Mouse (Mus musculus) intestine, embryonic 14.5 days (tissue): Measurements from ENCODE around the gene Gtf2h4. TPM values are rescaled to one million over a fixed set of nuclear protein-coding genes. Genes with fewer than 3 reads are reported as not detected.

Experiments used
- ATAC-seq: fragments of 200-750 bp; cut with Nextera tagmentation; replicated peaks from 2 replicates; pipeline ENCODE4 v1.8.0; 2017; ENCODE audit warnings: low read depth, moderate number of reproducible peaks, moderate TSS enrichment, moderate library complexity; ENCODE audit not compliant: low FRiP score, low TSS enrichment
- DNase-seq: peaks from one replicate; pipeline ENCODE4 v3.0.0-alpha.2; 2018; ENCODE audit warnings: low spot score
- H3K27ac ChIP-seq: fragments of 300-500 bp; sonication (generic); 2 replicates; pipeline ENCODE4 v1.5.1; 2014; ENCODE audit warnings: low read depth, mild to moderate bottlenecking, control low read depth
- H3K27me3 ChIP-seq: fragments of 300-500 bp; sonication (generic); replicated peaks from 2 replicates; pipeline ENCODE4 v1.6.1; 2014; ENCODE audit warnings: low read length, control low read depth; ENCODE audit not compliant: control insufficient read depth, insufficient read depth
- H3K36me3 ChIP-seq: fragments of 300-500 bp; sonication (generic); 2 replicates; pipeline ENCODE4 v1.6.1; 2014; ENCODE audit warnings: low read length, control low read depth; ENCODE audit not compliant: control insufficient read depth, insufficient read depth
- H3K4me1 ChIP-seq: fragments of 300-500 bp; sonication (generic); replicated peaks from 2 replicates; pipeline ENCODE4 v1.6.1; 2014; ENCODE audit warnings: low read length, control low read depth, mixed read lengths; ENCODE audit not compliant: control insufficient read depth, insufficient read depth
- H3K4me2 ChIP-seq: fragments of 300-500 bp; sonication (generic); 2 replicates; pipeline ENCODE4 v1.6.1; 2014; ENCODE audit warnings: low read length
- H3K4me3 ChIP-seq: fragments of 300-500 bp; sonication (generic); 2 replicates; pipeline ENCODE4 v1.5.1; 2014; ENCODE audit warnings: low read depth, low read length, control low read depth, mixed read lengths
- H3K9ac ChIP-seq: fragments of 300-500 bp; sonication (generic); 2 replicates; pipeline ENCODE4 v1.6.1; 2014; ENCODE audit warnings: mild to moderate bottlenecking, low read length
- H3K9me3 ChIP-seq: fragments of 300-500 bp; sonication (generic); 2 replicates; pipeline ENCODE4 v1.6.1; 2016; ENCODE audit warnings: low read length, control low read depth; ENCODE audit not compliant: control insufficient read depth
- WGBS: fragments of 180-500 bp; shearing (Covaris S2); extraction: QIAGEN DNeasy Blood & Tissue Kit; methylation state at CpG from one replicate; pipeline ENCODE4 v1.1.7; 2014; 5-methylcytosine and 5-hydroxymethylcytosine counted together
- polyA plus RNA-seq: library from polyadenylated mRNA; unstranded; fragments of >200 nt; fragmentation: Nextera tagmentation; extraction: Ambion mirVana; gene quantifications from 2 replicates; pipeline ENCODE4 v1.2.1, GENCODE M21; 2014

Gtf2h4 gene
- polyA plus RNA-seq, 1 experiment from 2014 or later, result 47.2 TPM

DNA sequence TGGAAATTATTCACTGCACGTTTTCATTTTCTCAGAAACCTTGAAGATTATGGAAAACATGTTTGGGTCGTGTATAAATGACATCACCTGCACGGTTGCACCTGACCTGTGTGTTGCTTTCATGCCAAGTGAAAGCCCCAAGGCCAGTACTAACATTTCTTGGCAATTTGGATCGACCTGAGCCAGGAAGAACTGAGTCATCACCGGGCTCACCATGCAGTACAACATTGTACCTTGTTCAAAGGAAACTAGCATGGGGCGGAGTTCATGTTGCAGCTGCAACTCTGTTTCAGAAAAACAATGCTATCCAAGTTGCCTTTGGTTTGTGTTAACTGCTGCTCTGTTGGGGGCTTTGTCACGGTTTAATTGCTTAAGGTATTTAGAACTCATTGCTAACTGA, 34.4 kb upstream of the Gtf2h4 start:
- DNase-seq, result no peak
- WGBS, result 71% methylated on average over 7 of the region's 7 CpGs
- Histone ChIP-seq H3K9me3 (no peaks in the 10 kb centered on the region), H3K36me3 (no peaks in the 10 kb centered on the region), H3K4me3 (no peak overlapping the region), H3K4me2 (no peak overlapping the region), H3K27me3 (no peaks in the 10 kb centered on the region), H3K9ac (no peak overlapping the region), H3K27ac (no peak overlapping the region), H3K4me1 (peaks cover 16% of the 10 kb centered on the region)
- ATAC-seq, result no peak

DNA sequence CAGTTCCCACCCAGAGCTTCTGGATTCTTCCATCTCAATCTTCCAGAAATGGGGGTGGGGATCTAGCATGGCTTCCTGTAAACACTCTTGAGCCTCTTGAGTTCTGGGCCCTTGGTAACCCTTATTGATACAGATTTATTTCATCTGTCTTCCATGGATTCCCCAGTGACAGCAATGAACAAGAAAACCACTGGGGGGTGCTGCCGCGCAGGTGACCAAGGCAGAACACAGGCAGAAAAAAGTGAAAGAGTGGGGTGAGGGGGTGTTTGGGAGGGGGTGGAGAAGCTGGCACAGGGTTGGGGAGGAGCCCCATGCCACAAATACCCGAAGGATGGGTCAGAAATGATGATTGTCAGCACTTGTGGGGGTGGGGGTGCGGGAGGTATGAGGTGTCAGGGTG, 32.3 kb upstream of the Gtf2h4 start:
- peaks cover 18% of the 10 kb centered on the region for H3K4me1 ChIP-seq
- no peaks in the 10 kb centered on the region for H3K36me3 ChIP-seq
- DNase-seq (peak; percentile 75), ATAC-seq (no peak)
- H3K4me3 ChIP-seq, result no peak overlapping the region
- H3K9me3 ChIP-seq, result no peaks in the 10 kb centered on the region
- H3K9ac ChIP-seq, result no peak overlapping the region
- no peak overlapping the region for H3K27ac ChIP-seq
- WGBS, result 35% methylated on average over 4 of the region's 4 CpGs
- no peaks in the 10 kb centered on the region for H3K27me3 ChIP-seq
- no peak overlapping the region for H3K4me2 ChIP-seq

DNA sequence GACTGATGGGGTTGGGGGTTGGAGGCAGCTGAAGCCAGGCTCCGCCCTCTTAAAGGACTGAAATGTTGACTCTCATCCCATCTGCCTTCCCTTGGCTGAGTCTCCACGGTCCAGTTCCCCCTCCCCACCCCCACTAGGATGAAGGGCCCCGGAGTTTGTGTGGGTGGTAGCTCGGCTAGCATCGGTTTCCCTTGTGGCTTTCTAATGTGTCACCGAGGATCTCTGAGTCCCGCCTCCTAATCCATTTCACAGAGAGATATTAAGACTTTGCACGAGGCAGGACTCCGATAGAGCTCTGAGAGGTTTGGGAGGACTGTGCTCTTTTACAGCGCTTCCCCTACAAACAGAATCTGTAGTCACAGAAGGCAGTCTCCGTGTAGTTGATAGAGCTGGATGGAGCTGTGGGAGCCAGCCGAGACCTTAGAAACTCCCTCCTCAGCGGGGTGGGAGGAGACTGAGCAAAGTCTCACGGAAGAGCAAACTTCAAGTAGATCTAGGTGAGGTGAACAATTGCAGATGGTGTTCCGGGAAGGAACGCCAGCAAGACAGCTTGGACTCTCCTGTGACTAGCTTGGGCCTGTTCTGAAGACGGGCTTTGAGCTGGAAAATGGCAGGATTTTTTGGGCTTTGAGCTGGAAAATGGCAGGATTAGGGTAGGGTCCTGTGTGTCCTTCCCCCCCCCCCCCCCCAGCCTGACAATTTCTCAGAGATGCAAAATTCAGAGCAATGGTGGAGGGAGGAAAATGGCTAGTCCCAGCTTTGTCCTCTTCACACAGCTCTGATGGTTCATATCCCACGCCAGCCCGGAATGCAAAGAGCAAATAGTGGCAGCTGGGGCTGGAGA, 31.3 kb upstream of the Gtf2h4 start, which contains the start of gene Ddr1:
Gene Ddr1 (minus strand): TSS at position 1 of the 844 bp plus-strand sequence.
- Histone ChIP-seq H3K4me1 (peaks cover 11% of the 10 kb centered on the region), H3K9ac (peak within 1 kb of the TSS; percentile 40), H3K9me3 (no peaks in the 10 kb centered on the region), H3K27ac (peak within 1 kb of the TSS; percentile 93), H3K27me3 (no peaks in the 10 kb centered on the region), H3K4me3 (peak within 1 kb of the TSS; percentile 34), H3K4me2 (peak within 1 kb of the TSS; percentile 54), H3K36me3 (no peaks in the 10 kb centered on the region)
- DNase-seq, result peak; percentile 80
- peak; percentile 17; the same call in 1 of the 2 replicates for ATAC-seq
- 9% methylated on average over 19 of the region's 19 CpGs for WGBS

DNA sequence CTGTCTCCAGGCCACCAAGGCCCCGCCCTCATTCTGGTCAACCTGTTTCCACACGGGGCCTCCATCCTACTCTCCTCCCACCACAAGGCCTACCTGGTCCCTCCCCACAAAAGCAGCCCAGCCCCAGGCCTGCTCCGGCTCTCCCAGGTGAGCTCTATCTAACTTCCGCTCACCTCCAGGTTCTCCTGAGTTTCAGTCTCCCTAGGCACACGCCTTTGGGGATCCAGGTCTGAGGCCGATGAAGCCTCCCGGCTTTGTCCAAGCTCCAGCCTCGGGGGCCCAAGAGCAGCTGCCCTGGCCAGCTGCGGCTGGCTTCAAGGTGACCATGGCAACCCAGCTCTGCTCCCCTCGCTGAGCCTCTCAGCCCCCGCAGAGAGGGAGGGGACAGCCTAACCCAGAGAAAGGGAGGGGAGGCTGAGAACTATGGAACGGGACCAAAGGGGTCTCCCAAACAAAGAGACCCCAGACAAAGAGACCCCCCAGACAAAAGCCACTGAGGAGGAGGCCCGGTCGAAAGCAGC, 30.3 kb upstream of the Gtf2h4 start:
- H3K9ac ChIP-seq, result peak overlapping the region; percentile 40
- no peaks in the 10 kb centered on the region for H3K9me3 ChIP-seq
- H3K27me3 ChIP-seq, result no peaks in the 10 kb centered on the region
- DNase-seq (peak; percentile 79), ATAC-seq (0 out of 2 replicates have a peak, but pooled peaks have one; percentile 9)
- WGBS, result 2% methylated on average over 14 of the region's 14 CpGs
- peak overlapping the region; percentile 34 for H3K4me3 ChIP-seq
- peak overlapping the region; percentile 93 for H3K27ac ChIP-seq
- H3K4me1 ChIP-seq, result peaks cover 18% of the 10 kb centered on the region
- H3K4me2 ChIP-seq, result peak overlapping the region; percentile 54
- H3K36me3 ChIP-seq, result no peaks in the 10 kb centered on the region

DNA sequence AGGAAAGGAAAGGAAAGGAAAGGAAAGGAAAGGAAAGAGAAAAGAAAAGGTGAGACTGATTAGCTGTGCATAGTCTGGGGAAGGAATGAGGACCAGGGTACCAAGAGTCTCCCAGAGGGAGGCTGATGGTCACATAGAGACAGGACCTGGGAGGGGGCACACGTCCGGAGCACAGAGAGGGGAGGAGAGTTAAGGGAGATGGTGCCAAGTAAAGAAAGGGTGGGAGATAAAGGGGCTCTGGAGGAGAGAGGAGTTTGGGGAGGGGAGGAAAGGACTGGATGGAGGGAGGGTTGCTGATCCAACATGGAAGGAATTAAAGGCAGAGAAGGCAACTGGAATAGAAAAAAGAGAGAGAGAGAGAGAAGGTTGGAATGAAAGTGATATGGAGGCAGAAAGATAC, 29.5 kb upstream of the Gtf2h4 start:
- H3K9me3 ChIP-seq, result no peaks in the 10 kb centered on the region
- peaks cover 25% of the 10 kb centered on the region for H3K4me1 ChIP-seq

DNA sequence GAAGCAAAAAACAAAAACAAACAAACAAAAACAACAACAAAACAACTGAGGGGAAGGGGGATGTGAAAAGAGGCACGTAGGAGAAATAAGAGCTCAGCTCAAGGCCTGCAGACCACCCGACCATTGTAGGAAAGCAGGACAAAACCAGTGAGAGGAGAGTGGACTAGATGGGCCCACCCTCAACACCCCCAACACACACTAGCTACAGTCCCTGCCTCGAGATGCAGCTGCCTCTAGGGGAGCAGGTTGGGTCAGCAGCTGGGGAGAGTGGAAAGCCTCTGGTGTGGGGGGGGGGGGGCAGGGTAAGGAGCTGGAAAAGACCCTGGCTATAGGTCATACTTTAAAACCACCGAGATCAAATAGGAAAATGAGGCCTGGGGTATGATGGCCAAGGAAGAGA, 29.1 kb upstream of the Gtf2h4 start:
- no peak for DNase-seq
- peak overlapping the region; percentile 60 for H3K9ac ChIP-seq
- peak overlapping the region; percentile 78 for H3K4me2 ChIP-seq
- peaks cover 27% of the 10 kb centered on the region for H3K4me1 ChIP-seq
- ATAC-seq, result no peak
- H3K9me3 ChIP-seq, result no peaks in the 10 kb centered on the region
- H3K27me3 ChIP-seq, result no peaks in the 10 kb centered on the region
- 26% methylated on average over 4 of the region's 4 CpGs for WGBS
- H3K4me3 ChIP-seq, result peak overlapping the region; percentile 62
- no peaks in the 10 kb centered on the region for H3K36me3 ChIP-seq
- H3K27ac ChIP-seq, result peak overlapping the region; percentile 96

More for the DNA sequence above, 29.5 kb upstream of the Gtf2h4 start:
- Histone ChIP-seq H3K36me3 (no peaks in the 10 kb centered on the region), H3K27me3 (no peaks in the 10 kb centered on the region), H3K4me2 (peak overlapping the region; percentile 78), H3K4me3 (peak overlapping the region; percentile 62), H3K27ac (peak overlapping the region; percentile 96), H3K9ac (peak overlapping the region; percentile 60; the same call in 1 of the 2 replicates)
- DNase-seq (no peak), ATAC-seq (no peak)
- 27% methylated on average over 2 of the region's 2 CpGs for WGBS

DNA sequence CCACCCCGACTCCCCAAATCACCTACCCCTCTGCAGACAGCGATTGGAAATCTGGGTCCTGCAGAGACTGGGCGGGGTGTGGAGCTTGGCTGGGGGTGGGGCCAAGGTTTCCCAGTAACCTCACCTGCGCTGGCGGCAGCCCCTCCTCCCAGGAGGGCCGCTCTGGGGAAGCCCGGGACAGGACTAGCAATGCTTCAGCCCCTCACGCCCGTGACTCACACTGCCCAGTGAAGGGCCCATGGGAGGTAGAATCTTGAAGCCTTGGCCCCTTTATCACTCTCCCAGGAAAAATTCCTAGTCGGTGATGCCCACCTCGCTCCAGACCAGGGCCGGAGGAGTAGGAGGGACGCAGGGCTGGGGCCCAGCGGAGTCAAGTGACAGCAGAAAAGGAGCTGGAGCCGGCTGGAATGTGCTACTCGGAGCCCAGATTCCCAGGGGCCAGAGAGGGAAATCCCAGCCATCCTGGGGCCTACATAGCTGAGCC, 28.5 kb upstream of the Gtf2h4 start:
- Histone ChIP-seq H3K4me3 (peak overlapping the region; percentile 62), H3K9me3 (no peaks in the 10 kb centered on the region), H3K9ac (peak overlapping the region; percentile 60), H3K27ac (peak overlapping the region; percentile 96), H3K27me3 (no peaks in the 10 kb centered on the region), H3K36me3 (no peaks in the 10 kb centered on the region), H3K4me1 (peaks cover 33% of the 10 kb centered on the region), H3K4me2 (peak overlapping the region; percentile 78)
- ATAC-seq (peak; percentile 22; the same call in 1 of the 2 replicates), DNase-seq (peak; percentile 84)
- WGBS, result 4% methylated on average over 16 of the region's 16 CpGs

DNA sequence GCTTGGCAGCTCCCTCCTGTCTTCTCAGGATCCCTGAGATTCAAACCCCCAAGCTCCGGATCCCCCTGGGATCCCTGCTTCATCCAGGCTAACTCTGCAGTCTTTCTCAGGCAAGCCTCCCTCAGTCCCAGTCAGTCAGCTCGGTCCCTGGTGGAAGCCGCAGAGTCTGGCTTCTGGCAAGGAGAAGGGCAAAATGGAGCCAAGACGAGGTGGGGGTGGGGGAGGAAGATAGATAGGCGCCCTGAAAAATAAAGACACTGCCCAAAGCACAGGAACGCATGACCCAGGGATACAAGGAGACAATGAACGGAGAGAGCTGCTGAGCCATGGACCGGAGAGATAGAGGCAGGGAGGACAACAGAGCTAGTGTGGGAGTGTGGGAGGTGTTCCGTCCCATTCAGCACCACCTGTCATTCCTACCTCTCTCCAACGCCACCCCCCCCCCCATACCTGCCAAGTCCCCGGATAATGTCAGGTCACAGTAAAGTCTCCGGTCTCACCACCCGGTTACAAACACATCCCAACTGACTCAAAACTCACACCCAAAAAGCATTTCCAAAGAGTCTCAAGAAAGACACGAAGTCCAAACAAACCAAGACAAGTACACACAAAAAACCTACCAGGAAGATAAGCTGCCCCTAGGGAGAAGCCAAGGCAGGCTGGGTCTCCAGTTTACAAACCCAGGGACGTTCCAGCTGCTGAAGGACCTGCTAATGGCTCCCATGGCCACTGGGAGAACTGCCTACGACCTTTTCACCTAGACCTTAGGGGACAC, 27.9 kb upstream of the Gtf2h4 start:
- no peaks in the 10 kb centered on the region for H3K36me3 ChIP-seq
- no peaks in the 10 kb centered on the region for H3K9me3 ChIP-seq
- peak overlapping the region; percentile 96 for H3K27ac ChIP-seq
- peaks cover 37% of the 10 kb centered on the region for H3K4me1 ChIP-seq
- no peaks in the 10 kb centered on the region for H3K27me3 ChIP-seq
- H3K9ac ChIP-seq, result peak overlapping the region; percentile 60
- peak overlapping the region; percentile 62 for H3K4me3 ChIP-seq
- ATAC-seq (no peak), DNase-seq (peak; percentile 74)
- H3K4me2 ChIP-seq, result peak overlapping the region; percentile 78
- 3% methylated on average over 16 of the region's 16 CpGs for WGBS
